Mouse (Mus musculus): ENCODE data around the gene Cachd1.

Gene Cachd1

DNA sequence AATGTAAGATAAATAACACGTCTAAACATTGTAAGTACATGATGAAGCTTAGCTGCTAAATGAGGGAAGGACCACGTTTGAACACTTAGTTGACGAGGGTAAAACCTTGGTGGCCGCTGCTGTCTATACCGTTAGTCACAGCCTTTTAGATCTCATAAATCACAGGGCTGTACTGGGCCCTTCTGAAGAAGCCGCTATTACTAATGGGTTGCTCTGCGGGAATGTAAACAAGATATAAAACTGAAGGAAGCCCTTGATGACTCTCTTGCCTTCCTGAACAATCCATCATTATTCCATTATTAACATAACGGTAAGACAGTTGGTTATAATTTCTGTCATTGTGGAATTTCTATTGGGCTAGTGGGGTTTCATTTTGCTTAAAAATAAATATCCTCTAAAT is 102.9 kb downstream of the Cachd1 start:
- DNase-seq, result no peak

- DNase-seq, result no peak
Measured at GRCm38 (mm10) chr4:100880075-100880474, 103.6 kb downstream of the Cachd1 start.

GRCm38 (mm10) chr4:100885793-100886742 is 109.6 kb downstream of the Cachd1 start:
- DNase-seq, result no peak

DNA sequence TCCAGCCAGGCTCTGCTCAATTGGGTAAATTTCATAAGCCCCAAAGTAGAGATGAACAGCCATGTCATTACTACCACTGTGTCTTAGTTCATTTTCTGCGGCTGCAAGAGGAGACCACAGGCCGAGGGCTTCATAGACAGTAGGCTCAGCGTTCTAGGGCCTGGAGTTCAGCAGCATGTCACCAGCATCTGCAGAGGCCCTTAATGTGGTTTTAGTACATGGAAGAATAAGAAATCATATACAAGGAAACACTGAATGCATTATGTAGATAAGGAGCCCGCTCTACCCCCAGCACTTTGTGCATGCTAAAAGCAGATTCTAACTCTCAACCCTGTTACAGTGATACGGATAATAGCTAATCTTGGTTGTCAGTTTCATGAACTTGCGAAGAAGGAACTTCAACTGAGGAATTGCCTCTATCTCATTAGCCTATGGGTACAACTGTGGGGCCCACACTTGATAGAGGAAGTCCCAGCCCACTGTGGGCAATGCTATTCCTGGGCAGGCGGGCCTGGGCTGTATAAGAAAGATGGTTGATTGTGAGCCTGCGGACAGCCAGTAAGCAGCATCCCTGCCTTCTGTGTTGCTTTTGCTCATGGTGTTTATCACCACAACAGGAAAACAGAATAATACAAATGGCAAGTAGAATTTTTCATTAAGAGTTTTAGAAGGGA is 110.4 kb downstream of the Cachd1 start:
- DNase-seq, result no peak

DNA sequence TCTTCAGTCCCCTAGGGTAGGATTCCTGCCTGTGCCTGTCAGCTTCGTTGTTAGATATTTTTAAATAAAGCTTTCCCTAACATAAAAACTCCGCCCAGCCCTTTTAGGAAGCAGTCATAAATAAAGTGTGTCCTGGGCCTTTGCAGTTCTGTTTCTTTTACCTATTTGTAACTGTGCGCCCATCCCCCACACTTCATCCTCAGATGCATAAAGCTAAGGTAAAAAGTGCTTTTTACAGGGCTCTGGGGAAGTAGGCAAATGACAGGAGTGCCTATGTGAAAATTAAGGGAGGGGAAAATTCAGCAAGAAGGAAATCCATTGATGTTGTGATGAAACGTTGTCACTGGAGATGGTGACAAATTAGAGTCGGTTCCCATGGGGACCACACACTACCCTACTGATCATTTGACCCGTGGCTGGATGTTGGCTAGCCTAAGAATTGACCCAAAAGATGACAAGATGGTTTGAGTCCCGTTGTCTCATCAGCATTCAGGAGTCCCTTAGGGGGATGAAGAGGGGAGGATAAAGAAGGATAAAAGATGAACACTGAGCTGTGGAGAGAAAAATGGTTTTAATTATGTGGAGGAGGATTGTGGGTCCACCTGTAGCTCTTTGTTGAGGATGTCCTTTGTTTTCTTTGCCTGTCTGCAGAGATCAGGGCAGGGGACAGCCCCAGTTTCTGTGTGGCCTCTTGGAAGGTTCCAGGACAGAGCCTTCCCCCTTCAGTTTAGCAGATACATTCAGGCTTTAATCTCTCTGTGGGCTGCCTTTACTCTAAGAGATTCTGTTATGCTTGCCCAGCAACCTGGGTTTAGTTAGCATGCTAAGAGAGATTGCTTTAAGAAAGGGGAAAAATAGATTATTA is 113.9 kb downstream of the Cachd1 start:
- no peak for DNase-seq

DNA sequence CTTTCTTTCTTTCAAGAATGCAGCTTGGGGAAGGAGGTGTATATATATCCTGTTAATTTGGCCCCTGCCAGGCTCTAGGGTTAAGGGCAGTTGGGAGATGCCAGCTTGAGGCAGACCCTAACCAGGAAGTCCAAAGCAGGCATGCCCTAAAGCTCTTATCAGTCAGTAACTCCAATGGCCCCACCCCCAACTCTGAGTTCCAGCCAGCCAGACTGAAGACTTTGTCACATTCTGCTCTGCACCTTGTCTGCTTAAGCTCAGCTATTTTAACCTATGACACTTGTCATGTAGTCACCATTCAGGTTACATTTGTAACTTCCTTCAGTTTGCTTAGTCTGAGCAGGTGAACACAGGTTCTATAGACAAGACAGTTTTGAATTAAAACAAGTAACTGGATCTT is 117.3 kb downstream of the Cachd1 start:
- no peak for DNase-seq

DNA sequence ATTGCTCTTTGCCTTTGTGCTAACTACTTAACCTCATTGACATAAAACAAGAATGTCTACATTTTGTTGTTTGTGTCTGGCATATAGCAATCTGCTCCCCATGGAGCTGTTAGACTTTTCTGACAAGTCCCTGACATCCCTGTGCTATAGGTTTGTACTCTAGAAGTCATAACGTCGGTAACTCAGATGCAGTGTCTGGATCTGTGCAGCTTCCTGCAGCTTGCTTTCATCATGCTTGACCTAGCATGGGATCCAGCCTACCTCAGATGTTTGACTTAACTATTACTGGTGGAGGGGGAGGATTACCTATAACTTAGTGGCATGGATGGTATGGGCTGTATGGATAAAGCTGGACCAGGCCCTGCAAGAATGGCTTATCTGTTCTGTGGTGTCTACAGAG is 117.7 kb downstream of the Cachd1 start:
- DNase-seq, result no peak

- DNase-seq, result no peak
Measured at GRCm38 (mm10) chr4:100896260-100897010, 120.0 kb downstream of the Cachd1 start.

- no peak for DNase-seq
Measured at GRCm38 (mm10) chr4:100897943-100898342, 121.5 kb downstream of the Cachd1 start.

DNA sequence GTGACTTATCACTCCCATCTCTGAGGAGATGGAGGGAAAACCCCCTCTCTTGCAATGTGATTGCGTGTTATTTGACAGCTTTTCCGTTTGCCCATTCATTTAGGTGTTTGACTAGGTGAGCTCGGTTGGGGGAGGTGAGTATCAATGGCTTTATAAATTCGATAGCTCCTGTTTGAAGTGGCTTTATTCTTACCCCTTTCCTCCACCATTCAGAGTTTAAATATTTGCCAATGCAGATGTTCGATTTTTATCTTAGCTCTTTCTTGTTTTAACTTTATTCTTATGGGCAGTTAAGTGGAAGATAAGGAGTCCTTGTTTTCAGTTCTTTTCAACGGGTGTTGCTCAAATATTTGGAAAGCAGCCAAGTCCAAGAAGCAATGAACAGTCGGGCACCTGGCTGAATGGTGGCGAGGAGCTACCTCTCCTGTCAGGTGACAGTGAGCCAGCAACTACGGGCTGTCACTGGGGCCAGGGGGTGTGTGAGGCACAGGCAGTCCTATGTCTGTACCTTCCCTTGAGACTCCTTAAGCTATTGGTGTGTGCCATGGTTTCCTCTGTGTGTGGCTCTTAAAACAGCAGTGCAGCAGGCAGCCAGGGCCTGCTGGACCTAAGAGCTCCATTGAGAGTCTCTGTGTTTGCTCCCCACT is 133.3 kb downstream of the Cachd1 start:
- DNase-seq, result no peak

- no peak for DNase-seq
Measured at GRCm38 (mm10) chr4:100910605-100911330, 134.3 kb downstream of the Cachd1 start.

DNA sequence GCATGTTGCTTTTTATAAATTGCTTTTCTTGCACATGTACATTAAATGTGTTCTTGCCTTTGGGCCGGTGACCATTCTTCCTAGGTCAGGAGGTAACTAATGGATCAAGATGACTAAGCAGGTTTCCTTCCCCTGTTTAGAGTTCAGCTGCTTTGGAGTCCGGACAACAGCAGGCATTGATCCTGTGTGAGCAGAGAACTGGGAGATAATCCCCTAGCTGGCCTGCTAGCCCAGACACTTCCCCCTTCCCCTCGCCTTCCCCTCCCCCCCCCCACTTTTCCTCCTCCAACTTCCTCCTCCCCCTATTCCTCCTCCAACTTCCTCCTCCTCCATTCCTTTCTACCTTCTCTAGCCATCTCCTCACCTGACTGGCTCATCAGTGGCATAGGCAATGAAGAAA is 135.2 kb downstream of the Cachd1 start:
- no peak for DNase-seq

GRCm38 (mm10) chr4:100913666-100914065 is 137.2 kb downstream of the Cachd1 start:
- DNase-seq, result no peak

- DNase-seq, result no peak
Measured at GRCm38 (mm10) chr4:100914532-100914931, 138.1 kb downstream of the Cachd1 start.

- no peak for DNase-seq
Measured at GRCm38 (mm10) chr4:100915093-100915492, 138.6 kb downstream of the Cachd1 start.

- no peak for DNase-seq
Measured at GRCm38 (mm10) chr4:100917511-100917910, 141.0 kb downstream of the Cachd1 start.

GRCm38 (mm10) chr4:100920413-100920812 is 143.9 kb downstream of the Cachd1 start:
- DNase-seq, result no peak

DNA sequence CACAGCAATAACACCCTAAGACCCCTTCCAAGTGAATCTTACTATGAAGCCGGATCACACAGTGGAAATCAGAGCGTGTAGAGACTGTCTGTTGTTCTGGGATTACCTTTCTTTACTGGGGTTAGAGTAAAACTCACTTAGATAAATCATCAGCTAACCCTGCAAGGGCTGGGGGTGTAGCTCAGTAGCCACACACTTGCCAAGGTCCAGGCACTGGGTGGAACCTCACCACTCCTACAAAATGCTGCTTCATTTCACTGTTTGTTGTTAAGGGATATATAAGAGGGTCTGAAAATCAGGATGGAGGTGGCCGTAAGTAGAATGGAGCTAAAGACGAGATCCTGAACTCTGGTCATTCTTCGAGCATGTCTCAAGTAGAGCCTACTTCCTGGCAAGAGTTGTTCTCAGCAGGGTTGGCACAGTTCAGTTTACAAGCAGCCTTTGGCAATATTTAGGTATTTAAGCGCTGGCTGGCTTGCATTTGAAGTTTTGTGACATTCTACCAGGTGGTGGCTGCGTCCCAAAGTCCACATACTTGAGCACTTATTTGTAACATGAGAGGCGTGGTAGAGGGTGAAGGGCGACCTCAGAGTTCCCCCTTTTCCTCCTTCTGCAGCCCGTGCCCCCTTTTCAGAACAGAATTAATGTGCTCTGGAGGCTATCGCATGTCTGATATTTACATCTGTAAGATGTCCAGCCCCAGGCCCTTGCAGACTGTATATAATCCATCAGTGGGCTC is 146.5 kb downstream of the Cachd1 start:
- DNase-seq, result no peak

DNA sequence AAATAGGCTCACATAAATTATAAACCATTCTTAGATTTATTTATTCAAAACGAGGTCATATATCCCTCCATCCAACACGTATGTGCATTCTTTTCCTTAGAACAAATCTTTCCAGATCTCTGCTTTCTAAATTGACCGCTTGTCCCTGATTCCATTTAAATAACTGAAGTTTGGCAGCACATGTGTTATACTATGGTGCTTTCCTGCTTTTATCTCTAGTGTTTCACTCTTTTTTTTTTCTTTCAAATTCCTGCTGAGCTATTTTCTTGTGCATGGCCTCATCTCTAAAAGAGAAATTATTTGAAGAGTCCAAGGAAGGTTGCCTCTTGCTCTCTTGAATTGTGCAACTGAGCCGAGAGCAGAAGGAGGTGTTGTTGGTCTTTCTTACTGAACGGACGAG is 147.1 kb downstream of the Cachd1 start:
- no peak for DNase-seq

- DNase-seq, result no peak
Measured at GRCm38 (mm10) chr4:100924276-100924675, 147.8 kb downstream of the Cachd1 start.
